Mouse (Mus musculus) kidney, postnatal 25 days (tissue): ENCODE measurements at regions not wholly inside any gene's neighbourhood (a gene's known extent, or its start where the extent isn't known, plus 50 kb on each side); places are given as distances from the start of the nearest gene placed in this dataset.
A peak's percentile ranks its signal among the peaks of the same experiment; 100 is the strongest.

Experiments used
- DNase-seq, 2 experiments: peaks; one replicate each; pipeline ENCODE4 v3.0.0; 2021; ENCODE audit warnings: mixed read lengths in 2 of 2

- DNase-seq: no peak
Measured at GRCm38 (mm10) chr15:25468478-25468877, 54.9 kb upstream of the Basp1 start.

GRCm38 (mm10) chr15:25469185-25469845, 55.8 kb upstream of the Basp1 start:
- no peak for DNase-seq

DNA sequence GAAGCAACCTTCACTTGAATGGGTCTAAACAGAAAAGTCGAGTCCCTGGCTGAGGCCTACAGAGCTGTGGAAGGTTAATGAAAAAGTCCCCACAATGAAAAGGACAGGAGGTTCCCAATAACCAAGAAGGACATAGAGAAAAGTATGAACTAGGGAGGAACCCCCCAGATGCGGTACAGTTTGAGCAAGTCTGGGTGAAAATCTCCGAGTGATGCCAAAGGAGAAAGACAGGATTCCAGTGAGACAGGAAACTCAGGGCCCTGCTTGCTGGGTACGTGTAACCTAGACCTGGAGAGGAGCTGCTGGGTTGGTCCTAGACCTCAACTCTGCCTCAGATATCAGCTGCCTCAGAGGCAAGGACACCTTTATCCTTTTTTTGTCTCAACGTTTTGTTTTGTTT, 57.8 kb upstream of the Basp1 start:
- no peak for DNase-seq

DNA sequence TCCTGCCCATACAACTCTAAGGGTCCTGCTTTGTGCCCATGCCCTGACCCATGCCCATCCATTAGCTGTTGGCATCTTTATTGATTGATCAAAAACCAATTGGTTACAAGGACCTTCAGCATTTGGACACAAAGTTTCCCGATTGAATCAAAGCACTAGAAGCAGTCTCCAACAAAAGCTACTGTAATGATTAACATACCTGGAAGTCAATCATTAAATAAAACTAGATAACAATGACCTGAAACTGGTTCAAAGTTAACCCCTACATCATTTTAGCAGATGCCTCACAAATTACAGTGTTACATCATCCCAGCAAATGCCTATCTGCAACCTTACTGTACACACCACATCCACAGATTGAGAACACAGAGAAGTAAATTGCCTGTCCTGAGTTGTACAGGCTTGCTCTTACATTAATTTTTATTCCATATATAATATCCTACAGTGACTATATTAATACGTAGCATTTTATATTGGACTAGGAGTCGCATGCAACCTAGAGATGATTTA, 59.7 kb upstream of the Basp1 start:
- no peak for DNase-seq

DNA sequence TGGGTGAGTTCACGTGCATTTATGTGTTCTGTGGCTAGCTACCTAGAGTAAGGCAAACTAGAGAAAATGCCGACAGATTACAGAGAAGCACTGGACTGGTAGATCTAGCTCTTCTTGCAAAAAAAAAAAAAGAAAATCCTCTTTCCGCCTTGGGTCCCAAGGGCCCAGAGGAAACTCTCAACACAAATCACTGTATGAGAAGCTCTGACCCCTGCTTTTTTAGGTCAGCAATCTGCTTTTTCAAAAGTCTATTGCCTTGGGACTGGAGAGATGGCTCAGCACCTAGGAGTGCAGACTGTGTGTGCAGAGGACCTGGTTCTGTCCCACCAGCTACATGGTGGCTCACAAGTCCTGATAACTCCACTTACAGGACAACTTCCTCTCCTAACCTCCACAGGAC, 60.5 kb upstream of the Basp1 start:
- peak; percentile 42 for DNase-seq

- peak; percentile 47 to 79 for DNase-seq
Measured at GRCm38 (mm10) chr15:25482586-25482985, 69.0 kb upstream of the Basp1 start.

DNA sequence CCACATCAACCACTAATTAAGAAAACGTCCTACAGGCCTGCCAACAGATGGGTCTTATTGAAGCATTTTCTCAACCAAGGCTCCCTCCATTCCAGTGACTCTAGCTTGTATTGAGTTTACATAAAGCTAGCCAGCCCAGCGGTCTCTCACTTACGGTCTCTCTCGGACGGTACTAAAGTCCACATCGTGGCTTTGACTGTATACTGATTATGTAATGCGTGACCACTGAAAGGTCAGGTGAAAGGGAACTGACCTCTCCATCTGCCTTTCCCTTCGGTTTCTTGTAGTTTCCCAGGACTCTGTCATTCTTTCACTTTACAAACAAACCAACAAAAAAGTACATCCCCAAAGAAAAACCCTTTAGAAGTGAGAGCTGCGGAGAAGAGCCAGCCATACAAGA, 71.8 kb upstream of the Basp1 start:
- DNase-seq: peak; percentile 30 to 52

DNA sequence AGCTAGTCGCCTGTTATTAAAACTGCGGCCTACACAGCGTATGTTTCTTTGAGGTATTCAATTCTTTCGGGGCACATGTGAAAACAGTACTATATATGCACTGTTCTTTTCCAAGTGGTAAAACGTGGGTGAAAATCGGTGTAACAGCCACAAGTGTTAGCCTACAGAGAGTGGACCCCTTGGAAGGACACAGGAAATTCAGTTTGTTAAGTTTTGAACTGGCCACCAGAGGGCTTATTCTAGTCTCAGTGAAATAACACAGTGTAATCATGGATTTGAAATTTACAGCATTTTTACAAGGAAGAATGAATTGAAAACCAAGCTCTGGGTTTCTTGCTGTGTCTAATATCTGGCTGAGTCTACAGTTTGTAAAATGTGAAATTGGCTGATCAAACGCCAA, 72.6 kb upstream of the Basp1 start:
- peak in 1 of 2 experiments; percentile 15 for DNase-seq

- no peak for DNase-seq
Measured at GRCm38 (mm10) chr15:25489804-25490203, 76.2 kb upstream of the Basp1 start.

GRCm38 (mm10) chr15:25492161-25492746, 78.7 kb upstream of the Basp1 start:
- no peak for DNase-seq

GRCm38 (mm10) chr15:25494687-25495299, 81.2 kb upstream of the Basp1 start:
- DNase-seq: no peak

DNA sequence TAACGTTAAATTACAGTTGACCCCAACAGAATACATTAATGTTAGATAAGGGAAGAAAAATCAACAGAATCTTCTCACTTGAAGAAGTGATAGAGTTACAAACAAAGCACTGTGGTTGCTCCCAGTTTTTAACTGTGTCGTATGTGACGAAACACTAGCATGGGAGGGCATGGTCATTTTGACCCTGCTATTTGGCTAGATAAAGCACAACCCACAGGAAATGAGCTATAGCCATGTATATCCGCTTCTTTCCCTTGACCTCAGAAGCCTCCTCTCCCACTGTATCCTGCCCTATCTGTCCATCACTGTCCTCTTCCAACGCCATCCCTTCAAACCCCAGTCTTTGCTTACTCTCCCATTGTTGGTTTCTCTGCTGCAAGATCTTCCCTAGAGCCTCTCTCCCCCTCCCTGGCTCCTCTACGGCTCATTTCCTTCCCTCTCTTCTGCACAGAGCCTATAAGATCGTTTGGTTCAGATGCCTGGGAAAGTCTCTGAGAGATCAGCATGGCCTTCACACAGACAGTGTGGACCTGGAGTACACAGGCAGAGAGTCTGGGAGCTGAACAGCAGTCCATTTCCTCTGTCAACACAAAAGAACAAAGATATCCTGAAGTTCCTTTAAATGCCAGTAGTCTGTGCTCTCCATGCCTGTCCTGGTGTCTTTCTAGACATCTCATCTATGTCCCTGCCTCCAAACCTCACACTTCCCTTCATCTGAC, 82.5 kb upstream of the Basp1 start:
- no peak for DNase-seq

- no peak for DNase-seq
Measured at GRCm38 (mm10) chr15:25497743-25498142, 84.2 kb upstream of the Basp1 start.

GRCm38 (mm10) chr15:25498422-25498821, 84.9 kb upstream of the Basp1 start:
- DNase-seq: no peak

DNA sequence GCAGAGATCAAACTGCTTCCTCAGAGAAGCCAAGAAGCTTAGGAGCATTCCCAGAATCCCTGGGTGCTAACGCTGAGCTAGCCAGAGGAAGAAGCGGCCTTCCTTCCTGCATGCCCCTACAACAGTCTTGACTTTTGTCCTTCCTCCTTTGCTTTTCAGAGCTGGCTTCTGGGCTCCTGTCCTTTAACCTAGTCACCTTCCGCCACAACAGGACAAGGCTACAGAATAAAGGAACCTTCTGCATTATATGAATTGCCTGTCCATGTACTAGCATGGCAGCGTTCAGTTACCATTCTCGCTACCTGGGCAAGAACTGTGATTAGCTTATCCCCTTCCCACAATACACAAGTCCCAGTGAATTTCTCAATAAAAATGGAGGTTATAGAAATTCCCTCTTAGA, 88.9 kb upstream of the Basp1 start:
- peak; percentile 12 to 46 for DNase-seq

DNA sequence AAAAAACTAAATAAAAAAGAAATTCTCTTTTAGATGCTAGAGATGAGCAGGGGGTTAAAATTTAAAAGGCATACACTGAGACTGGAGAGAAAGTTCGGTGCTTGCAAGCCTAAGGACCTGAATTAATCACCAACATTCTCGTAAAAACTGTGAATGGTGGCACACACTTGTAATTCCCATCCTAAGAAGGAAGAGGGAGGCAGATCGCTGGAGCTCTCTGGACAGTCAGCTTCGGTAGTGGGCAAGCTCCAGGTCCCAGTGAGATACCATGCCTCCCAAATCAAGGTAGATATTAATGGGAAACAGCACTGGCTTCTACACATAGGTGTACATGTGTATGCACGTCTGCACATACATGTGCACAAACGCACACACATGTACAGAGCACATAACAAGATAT, 89.5 kb upstream of the Basp1 start:
- DNase-seq: no peak

- peak; percentile 53 to 75 for DNase-seq
Measured at GRCm38 (mm10) chr15:25509139-25509538, 95.6 kb upstream of the Basp1 start.

- DNase-seq: no peak
Measured at GRCm38 (mm10) chr15:25509584-25509983, 96.0 kb upstream of the Basp1 start.

DNA sequence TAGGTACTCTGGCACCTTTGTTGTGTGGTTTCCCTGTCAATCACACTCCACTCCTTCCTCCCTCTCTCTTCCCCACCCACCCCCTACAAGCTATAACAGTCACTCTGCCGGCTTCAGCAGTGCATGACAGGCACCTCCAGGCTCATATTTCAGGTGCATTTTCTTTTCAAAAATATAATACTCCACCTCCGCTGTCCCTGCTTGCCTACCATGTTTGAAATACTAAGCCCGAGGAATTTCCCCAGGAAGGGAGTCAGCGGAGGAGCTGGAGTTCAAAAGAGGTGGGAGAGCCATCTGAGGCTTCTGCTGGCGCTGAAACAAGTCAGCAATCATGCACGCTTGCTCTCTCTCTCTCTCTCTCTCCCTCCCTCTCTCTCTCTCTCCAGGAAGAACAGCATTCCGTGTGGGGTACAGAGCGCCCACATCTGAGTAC, 96.5 kb upstream of the Basp1 start:
- DNase-seq: peak; percentile 31 to 44

DNA sequence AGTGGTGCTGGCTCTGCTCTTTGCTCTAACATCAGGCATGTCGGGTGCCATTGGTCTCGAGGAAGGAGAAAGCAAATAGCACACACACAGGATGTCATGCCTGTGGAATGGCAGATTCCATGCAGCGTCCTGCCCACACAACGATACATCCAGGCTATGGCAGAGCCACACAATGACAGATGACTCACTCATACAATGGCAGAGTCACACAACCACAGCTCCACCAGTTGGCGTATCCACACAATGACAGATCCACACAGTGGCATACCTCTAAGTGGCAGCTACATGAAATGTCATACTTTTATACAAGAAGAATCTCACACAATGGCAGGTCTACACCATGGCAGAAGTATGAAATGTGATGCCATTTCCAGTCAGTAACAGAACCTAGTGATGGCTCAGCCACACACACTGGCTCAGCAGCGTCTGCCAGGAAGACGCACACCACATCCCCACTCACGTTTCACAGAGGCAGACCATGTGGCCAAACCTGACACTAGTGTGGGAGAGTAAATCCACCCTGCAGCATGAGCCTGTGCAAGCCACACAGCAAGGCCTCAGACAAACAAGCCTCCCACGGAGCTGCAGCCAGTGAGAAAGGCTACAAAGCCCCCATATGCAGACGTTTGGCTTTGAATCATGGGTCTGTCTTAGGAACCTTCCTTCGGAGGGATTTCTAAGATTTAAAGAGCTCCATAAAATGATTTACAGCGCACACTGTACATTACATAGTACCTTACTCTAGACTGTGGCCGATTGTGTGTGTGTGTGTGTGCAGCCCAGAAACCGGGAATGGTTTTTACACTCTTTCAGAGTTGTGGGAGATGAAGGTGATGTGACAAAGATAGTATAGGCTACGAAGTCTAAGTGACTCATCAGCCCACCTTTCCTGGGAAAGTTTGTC, 104.0 kb upstream of the Myo10 start:
- DNase-seq: no peak

GRCm38 (mm10) chr15:25524189-25524588, 98.1 kb upstream of the Myo10 start:
- no peak for DNase-seq

GRCm38 (mm10) chr15:25525337-25525736, 97.0 kb upstream of the Myo10 start:
- peak; percentile 35 to 56 for DNase-seq
